Mouse (Mus musculus): ENCODE data around the gene Mid1.

DNA sequence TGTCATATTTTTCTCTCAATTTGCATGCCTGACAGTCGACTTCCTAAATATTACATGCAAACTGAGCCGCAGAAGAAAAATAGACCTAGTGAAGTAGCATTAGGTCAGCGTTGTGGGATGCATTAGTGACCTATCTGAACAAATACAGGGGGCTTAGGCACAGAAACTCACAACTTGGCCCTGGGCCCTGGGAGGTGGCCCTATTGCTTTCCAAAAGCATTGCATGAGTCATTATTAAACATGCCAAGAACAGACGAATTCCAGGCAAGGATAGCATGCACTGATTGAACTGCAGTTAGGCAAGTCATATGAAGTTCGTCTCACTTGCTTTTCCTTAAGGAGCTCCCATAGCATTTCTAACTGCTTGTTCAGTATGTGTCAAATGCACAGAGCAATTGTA is 183.2 kb downstream of the Mid1 start:
- no peak for TF ChIP-seq POLR2A (IDR thresholded peaks at IDR 0.05; ENCODE audit: low read depth, low read length)
- TF ChIP-seq CTCF (conservative IDR thresholded peaks at IDR 0.05; ENCODE audit: insufficient read depth, insufficient read length, low read depth, low read length), result no peak

All from kidney, adult 2 months (tissue).